Mouse (Mus musculus) forebrain, embryonic 13.5 days (tissue): ENCODE results near the gene Ank3. TPM values are rescaled to one million over a fixed set of nuclear protein-coding genes. Genes with fewer than 3 reads are reported as not detected.

ENCODE experiments used
- ATAC-seq: fragments of 200-750 bp; cut with Nextera tagmentation; 2 replicates; pipeline ENCODE4 v1.8.0; 2017
- H3K27ac ChIP-seq: fragments of 300-500 bp; sonication (generic); 2 replicates; pipeline ENCODE4 v1.5.1; 2015; ENCODE audit warnings: inconsistent platforms, mild to moderate bottlenecking, moderate library complexity
- H3K27me3 ChIP-seq: fragments of 300-500 bp; sonication (generic); 2 replicates; pipeline ENCODE4 v1.6.1; 2015; ENCODE audit warnings: mild to moderate bottlenecking, inconsistent platforms
- H3K36me3 ChIP-seq: fragments of 300-500 bp; sonication (generic); 2 replicates; pipeline ENCODE4 v1.6.1; 2015; ENCODE audit warnings: mild to moderate bottlenecking, inconsistent platforms; ENCODE audit not compliant: poor library complexity, severe bottlenecking
- H3K4me1 ChIP-seq: fragments of 300-500 bp; sonication (generic); 2 replicates; pipeline ENCODE4 v1.6.1; 2015; ENCODE audit warnings: inconsistent platforms
- H3K4me2 ChIP-seq: fragments of 300-500 bp; sonication (generic); 2 replicates; pipeline ENCODE4 v1.6.1; 2015; ENCODE audit warnings: inconsistent platforms, mild to moderate bottlenecking, moderate library complexity
- H3K4me3 ChIP-seq: fragments of 300-500 bp; sonication (generic); 2 replicates; pipeline ENCODE4 v1.5.1; 2015; ENCODE audit warnings: mild to moderate bottlenecking, inconsistent platforms
- H3K9ac ChIP-seq: fragments of 300-500 bp; sonication (generic); 2 replicates; pipeline ENCODE4 v1.6.1; 2015; ENCODE audit warnings: mild to moderate bottlenecking, inconsistent platforms
- H3K9me3 ChIP-seq: fragments of 300-500 bp; sonication (generic); replicated peaks from 2 replicates; pipeline ENCODE4 v1.6.1; 2016; ENCODE audit warnings: inconsistent platforms
- WGBS: fragments of 180-500 bp; shearing (Covaris S2); methylation state at CpG from one replicate; pipeline ENCODE4 v1.1.7; 2015; 5-methylcytosine and 5-hydroxymethylcytosine counted together
- polyA plus RNA-seq: library from polyadenylated mRNA; unstranded; fragments of >200 nt; fragmentation: Nextera tagmentation; extraction: Ambion mirVana; gene quantifications from 2 replicates; pipeline ENCODE4 v1.2.1, GENCODE M21; 2015

Ank3 gene
- polyA plus RNA-seq, 1 experiment from 2014 or later = 63.5 TPM

DNA sequence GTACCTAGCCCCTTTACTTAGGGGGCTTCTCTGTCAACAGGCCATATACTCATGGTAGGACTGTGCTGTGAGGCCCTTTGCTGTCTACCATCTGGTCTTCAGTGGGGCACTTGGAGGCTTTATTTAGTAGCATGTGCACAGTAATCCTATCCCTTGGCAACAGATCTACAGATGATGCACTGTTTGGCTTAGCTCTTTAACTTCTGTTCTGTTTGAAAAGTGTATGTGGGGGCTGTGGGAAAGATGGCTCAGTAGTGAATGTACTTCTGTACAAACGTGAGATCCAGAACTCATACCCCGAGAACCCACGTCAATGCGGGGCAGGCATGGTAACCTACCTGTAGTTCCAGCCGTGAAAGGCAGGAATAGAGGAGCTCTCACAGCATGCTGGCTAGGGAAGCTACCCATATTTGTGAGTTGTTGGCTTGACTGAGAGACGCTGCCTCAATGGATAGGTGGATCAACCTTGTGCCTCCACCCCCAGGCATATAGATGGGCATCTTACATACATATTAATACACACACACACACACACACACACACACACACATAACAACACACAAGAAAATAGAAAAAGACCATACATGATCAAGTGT, 86.7 kb downstream of the Ank3 start:
- no peak for ATAC-seq
- no peaks in the 10 kb centered on the region for H3K27me3 ChIP-seq
- H3K36me3 ChIP-seq = no peaks in the 10 kb centered on the region
- H3K4me2 ChIP-seq = no peak overlapping the region
- 93% methylated on average over 6 of the region's 6 CpGs for WGBS
- no peak overlapping the region for H3K9ac ChIP-seq
- no peak overlapping the region for H3K27ac ChIP-seq
- H3K4me3 ChIP-seq = no peak overlapping the region
- no peaks in the 10 kb centered on the region for H3K4me1 ChIP-seq
- no peaks in the 10 kb centered on the region for H3K9me3 ChIP-seq

DNA sequence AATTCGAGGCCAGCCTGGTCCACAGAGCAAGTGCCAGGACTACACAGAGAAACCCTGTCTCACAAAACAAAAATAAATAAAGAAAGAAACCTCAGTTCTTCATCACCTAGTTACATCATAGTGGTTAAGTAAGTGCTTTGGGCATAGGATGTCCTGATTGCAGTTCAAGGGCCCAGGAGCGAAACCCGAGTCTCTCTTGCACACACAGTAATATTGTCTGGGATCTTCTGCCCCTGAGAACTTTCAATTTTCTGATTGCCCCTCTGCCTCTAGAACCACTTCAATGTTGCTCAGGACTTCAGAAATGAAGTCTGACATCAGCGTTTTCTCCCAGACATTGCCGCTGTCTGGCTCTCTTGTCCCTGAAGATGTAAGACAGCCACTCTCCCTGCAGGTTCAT, 91.6 kb downstream of the Ank3 start:
- WGBS = 82% methylated on average over 5 of the region's 5 CpGs
- ATAC-seq = no peak

DNA sequence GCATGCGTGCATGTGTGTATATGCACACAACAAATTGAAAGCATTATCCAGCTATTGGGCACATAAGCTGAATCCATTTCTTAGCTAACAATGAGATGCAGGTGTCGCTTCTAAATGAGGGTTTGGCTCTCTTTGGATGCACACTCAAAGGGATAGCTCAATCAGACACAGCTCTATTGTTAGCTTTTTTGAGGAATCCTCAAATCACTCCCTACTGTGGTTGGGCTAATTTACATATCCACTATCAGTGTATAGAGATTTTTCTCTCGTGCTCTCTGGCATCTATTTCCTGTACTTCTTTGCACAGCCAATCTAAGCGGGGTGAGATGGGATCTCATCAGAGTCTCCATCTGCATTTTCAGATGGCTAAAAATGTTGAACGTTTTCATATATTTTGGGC, 93.4 kb downstream of the Ank3 start:
- Histone ChIP-seq H3K9me3 (no peaks in the 10 kb centered on the region), H3K9ac (no peak overlapping the region), H3K36me3 (no peaks in the 10 kb centered on the region), H3K4me3 (no peak overlapping the region), H3K4me1 (no peaks in the 10 kb centered on the region), H3K4me2 (no peak overlapping the region), H3K27ac (no peak overlapping the region), H3K27me3 (no peaks in the 10 kb centered on the region)
- ATAC-seq = no peak
- 60% methylated on average over 5 of the region's 5 CpGs for WGBS

More for the DNA sequence above, 91.6 kb downstream of the Ank3 start:
- Histone ChIP-seq H3K4me1 (no peaks in the 10 kb centered on the region), H3K4me2 (no peak overlapping the region), H3K9ac (no peak overlapping the region), H3K36me3 (no peaks in the 10 kb centered on the region), H3K27ac (no peak overlapping the region), H3K4me3 (no peak overlapping the region), H3K27me3 (no peaks in the 10 kb centered on the region), H3K9me3 (no peaks in the 10 kb centered on the region)

DNA sequence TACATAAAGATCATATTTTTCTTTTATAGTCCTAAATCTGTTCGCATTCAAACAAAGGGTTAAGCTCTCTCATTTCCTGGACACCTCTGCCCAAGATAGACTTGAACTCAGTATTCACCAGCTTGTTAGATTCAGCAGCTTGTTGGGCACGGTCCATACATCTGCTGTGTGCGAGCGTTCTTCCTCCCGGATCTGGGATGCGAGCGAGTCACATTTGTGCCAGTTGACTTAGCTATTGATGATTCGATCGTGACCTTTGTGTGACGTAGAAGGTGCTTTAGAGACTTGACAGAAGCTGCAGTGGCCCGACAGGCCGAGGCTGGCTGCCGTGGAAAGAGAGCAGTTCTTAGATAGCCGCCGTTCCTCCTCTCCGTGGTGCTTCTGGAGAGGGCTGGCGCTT, 98.8 kb downstream of the Ank3 start:
- H3K4me1 ChIP-seq = peaks cover 15% of the 10 kb centered on the region
- ATAC-seq = no peak
- H3K27ac ChIP-seq = no peak overlapping the region
- H3K36me3 ChIP-seq = no peaks in the 10 kb centered on the region
- H3K9me3 ChIP-seq = no peaks in the 10 kb centered on the region
- H3K4me2 ChIP-seq = no peak overlapping the region
- WGBS = 86% methylated on average over 17 of the region's 17 CpGs
- no peak overlapping the region for H3K9ac ChIP-seq
- H3K27me3 ChIP-seq = no peaks in the 10 kb centered on the region
- no peak overlapping the region for H3K4me3 ChIP-seq

GRCm38 (mm10) chr10:69500171-69500860, 101.7 kb downstream of the Ank3 start:
- Histone ChIP-seq H3K36me3 (no peaks in the 10 kb centered on the region), H3K4me2 (no peak overlapping the region), H3K9me3 (no peaks in the 10 kb centered on the region), H3K4me1 (peaks cover 15% of the 10 kb centered on the region), H3K27ac (peak overlapping the region; percentile 68), H3K9ac (no peak overlapping the region), H3K4me3 (no peak overlapping the region), H3K27me3 (no peaks in the 10 kb centered on the region)
- peak; percentile 83 for ATAC-seq
- 46% methylated on average over 11 of the region's 11 CpGs for WGBS

DNA sequence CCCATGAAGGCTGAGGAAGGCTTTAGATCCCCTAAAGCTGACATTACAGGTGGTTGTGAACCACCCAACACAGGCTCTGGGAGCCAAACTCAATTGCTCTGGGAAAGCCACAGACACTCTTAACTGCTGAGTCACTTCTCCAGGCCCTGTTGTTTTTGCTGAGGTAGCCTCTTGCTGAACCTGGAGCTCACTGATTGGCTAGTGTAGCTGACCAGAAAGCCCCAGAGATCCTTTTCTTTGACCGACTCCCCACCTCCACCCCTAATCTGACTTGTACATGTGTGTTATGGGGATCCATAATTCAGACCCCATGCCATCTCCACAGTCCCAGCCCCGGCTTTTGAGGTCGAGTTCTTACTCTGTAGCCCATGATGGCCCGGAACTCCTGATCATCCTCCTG, 105.2 kb downstream of the Ank3 start:
- Histone ChIP-seq H3K36me3 (no peaks in the 10 kb centered on the region), H3K4me3 (no peak overlapping the region), H3K27ac (no peak overlapping the region), H3K27me3 (no peaks in the 10 kb centered on the region), H3K9ac (no peak overlapping the region), H3K9me3 (no peaks in the 10 kb centered on the region), H3K4me1 (peaks cover 15% of the 10 kb centered on the region), H3K4me2 (no peak overlapping the region)
- ATAC-seq = no peak
- WGBS = 90% methylated on average over 4 of the region's 4 CpGs

DNA sequence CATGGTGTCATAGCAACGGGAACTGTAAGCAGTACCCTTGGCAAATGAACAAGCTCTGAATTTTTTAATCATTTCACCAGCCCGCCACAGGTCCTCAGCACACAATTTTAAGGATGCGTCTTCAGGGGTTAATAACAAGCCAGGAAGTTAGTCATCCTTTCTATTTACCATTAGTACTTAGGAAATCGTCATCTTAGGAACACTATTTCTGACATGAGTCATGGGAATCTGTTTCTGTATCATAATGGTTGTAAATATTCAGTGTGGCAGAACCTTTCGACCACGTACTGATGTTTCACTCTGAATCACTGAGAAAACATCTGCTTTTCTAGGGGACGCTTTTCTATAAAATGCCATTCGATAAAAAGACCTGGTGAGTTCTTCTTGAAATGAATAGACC, 109.1 kb downstream of the Ank3 start:
- H3K27me3 ChIP-seq = no peaks in the 10 kb centered on the region
- 94% methylated on average over 8 of the region's 8 CpGs for WGBS
- H3K9me3 ChIP-seq = no peaks in the 10 kb centered on the region
- no peaks in the 10 kb centered on the region for H3K4me1 ChIP-seq
- ATAC-seq = no peak
- no peak overlapping the region for H3K9ac ChIP-seq
- no peak overlapping the region for H3K27ac ChIP-seq
- H3K4me3 ChIP-seq = no peak overlapping the region
- H3K36me3 ChIP-seq = no peaks in the 10 kb centered on the region
- H3K4me2 ChIP-seq = no peak overlapping the region

- Histone ChIP-seq H3K4me1 (no peaks in the 10 kb centered on the region), H3K27ac (no peak overlapping the region), H3K9me3 (no peaks in the 10 kb centered on the region), H3K36me3 (no peaks in the 10 kb centered on the region), H3K4me3 (no peak overlapping the region), H3K27me3 (no peaks in the 10 kb centered on the region), H3K4me2 (no peak overlapping the region), H3K9ac (no peak overlapping the region)
- no peak for ATAC-seq
- 86% methylated on average over 8 of the region's 8 CpGs for WGBS
Observed at GRCm38 (mm10) chr10:69510392-69510791, 111.8 kb downstream of the Ank3 start.

DNA sequence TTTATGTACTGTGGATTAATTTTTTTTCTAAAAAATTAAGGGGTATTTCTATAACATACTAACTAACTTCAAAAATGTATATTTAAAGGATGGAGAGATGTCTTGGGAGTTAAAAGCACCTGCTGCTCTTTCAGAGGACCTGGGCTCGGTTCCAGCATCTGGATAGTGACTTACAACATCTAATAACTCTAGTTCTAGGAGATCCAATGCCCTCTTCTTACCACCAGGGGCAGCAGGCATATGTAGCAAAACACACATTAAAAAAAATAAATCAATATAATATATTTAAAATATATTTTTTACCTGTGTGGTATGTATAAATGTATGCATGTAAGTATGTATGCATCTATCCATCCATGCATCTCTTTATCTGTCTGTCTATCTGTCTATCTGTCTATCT, 112.7 kb downstream of the Ank3 start:
- Histone ChIP-seq H3K9me3 (no peaks in the 10 kb centered on the region), H3K36me3 (no peaks in the 10 kb centered on the region), H3K27ac (no peak overlapping the region), H3K9ac (no peak overlapping the region), H3K4me1 (no peaks in the 10 kb centered on the region), H3K4me3 (no peak overlapping the region), H3K4me2 (no peak overlapping the region), H3K27me3 (no peaks in the 10 kb centered on the region)
- WGBS = 91% methylated on average over 1 of the region's 1 CpGs
- no peak for ATAC-seq

DNA sequence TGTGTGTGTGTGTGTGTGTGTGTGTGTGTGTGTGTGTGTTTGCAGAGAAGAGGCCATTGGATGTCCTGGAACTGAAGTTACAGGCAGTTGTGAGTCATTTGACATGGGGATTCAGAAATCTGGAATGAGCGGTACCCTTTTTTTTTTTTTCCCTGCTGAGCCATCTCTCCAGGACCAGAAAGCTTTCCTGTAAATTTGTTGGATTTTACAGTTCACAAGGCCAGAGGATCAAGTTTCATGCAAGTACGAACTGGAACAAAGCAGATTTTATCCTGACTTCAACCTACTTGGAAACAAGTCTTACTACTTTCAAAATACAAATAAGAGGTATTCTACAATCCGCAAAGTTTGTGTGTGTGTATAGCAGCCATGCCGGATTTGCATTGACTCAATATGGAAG, 123.4 kb downstream of the Ank3 start:
- no peak overlapping the region for H3K4me2 ChIP-seq
- no peak overlapping the region for H3K4me3 ChIP-seq
- WGBS = 84% methylated on average over 4 of the region's 4 CpGs
- no peak overlapping the region for H3K27ac ChIP-seq
- H3K9ac ChIP-seq = no peak overlapping the region
- no peak for ATAC-seq
- no peaks in the 10 kb centered on the region for H3K27me3 ChIP-seq
- no peaks in the 10 kb centered on the region for H3K36me3 ChIP-seq
- 0 out of 2 replicates have a peak, but pooled peaks cover 2% of the 10 kb centered on the region for H3K9me3 ChIP-seq
- peaks cover 9% of the 10 kb centered on the region for H3K4me1 ChIP-seq

- Histone ChIP-seq H3K36me3 (no peaks in the 10 kb centered on the region), H3K9me3 (0 out of 2 replicates have a peak, but pooled peaks cover under 1% of the 10 kb centered on the region), H3K4me1 (peaks cover 15% of the 10 kb centered on the region), H3K4me2 (no peak overlapping the region), H3K27ac (no peak overlapping the region), H3K9ac (no peak overlapping the region), H3K27me3 (no peaks in the 10 kb centered on the region), H3K4me3 (no peak overlapping the region)
- WGBS = 71% methylated on average over 3 of the region's 3 CpGs
- no peak for ATAC-seq
Observed at GRCm38 (mm10) chr10:69523202-69523601, 124.6 kb downstream of the Ank3 start.

- WGBS = 77% methylated on average over 10 of the region's 10 CpGs
- Histone ChIP-seq H3K4me1 (peaks cover 15% of the 10 kb centered on the region), H3K27ac (no peak overlapping the region), H3K27me3 (no peaks in the 10 kb centered on the region), H3K36me3 (no peaks in the 10 kb centered on the region), H3K4me2 (peak overlapping the region; percentile 8; the same call in 1 of the 2 replicates), H3K9me3 (no peaks in the 10 kb centered on the region), H3K9ac (no peak overlapping the region), H3K4me3 (no peak overlapping the region)
- ATAC-seq = no peak
Observed at GRCm38 (mm10) chr10:69527318-69527717, 128.7 kb downstream of the Ank3 start.

DNA sequence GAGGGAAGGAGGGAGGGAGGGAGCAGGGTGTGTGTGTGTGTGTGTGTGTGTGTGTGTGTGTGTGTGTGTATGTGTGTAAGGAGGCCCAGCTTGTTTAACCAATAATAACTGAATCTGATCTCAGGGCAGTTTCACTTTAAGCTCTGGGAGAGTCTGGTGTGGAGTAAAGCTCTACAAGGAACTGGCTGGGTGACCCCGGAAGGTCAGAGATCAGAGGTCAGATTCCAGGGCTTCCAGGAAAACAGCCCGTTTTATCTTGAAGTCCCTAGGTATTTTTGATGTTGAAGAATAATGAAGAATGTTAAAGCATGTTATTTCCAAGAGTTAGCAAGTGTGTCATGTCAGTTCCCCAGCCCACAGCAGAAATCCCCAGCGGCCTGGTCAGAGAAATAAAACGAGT, 130.2 kb downstream of the Ank3 start:
- H3K4me3 ChIP-seq = no peak overlapping the region
- no peaks in the 10 kb centered on the region for H3K27me3 ChIP-seq
- 79% methylated on average over 4 of the region's 4 CpGs for whole genome bisulfite sequencing
- ATAC-seq = no peak
- H3K4me2 ChIP-seq = no peak overlapping the region
- H3K36me3 ChIP-seq = no peaks in the 10 kb centered on the region
- H3K27ac ChIP-seq = no peak overlapping the region
- H3K9ac ChIP-seq = no peak overlapping the region
- peaks cover 15% of the 10 kb centered on the region for H3K4me1 ChIP-seq
- no peaks in the 10 kb centered on the region for H3K9me3 ChIP-seq
